Mouse (Mus musculus) G1E (cell line): ENCODE data around the gene Dapp1. TPM values are rescaled to one million over a fixed set of nuclear protein-coding genes. Genes with fewer than 3 reads are reported as not detected.

ENCODE experiments used
- ATAC-seq: 2 replicates; pipeline ENCODE4 v1.8.0; 2016; ENCODE audit warnings: mild to moderate bottlenecking; ENCODE audit not compliant: insufficient number of reproducible peaks, poor library complexity, low FRiP score, severe bottlenecking; ENCODE audit errors: extremely low read depth
- DNase-seq: peaks from one replicate; pipeline ENCODE4 v3.0.0; 2012; ENCODE audit warnings: low spot score
- H3K27me3 ChIP-seq: 2 replicates; pipeline ENCODE4 v1.6.1; 2012; ENCODE audit warnings: mild to moderate bottlenecking, low read length, inconsistent platforms; ENCODE audit not compliant: insufficient read depth
- H3K36me3 ChIP-seq: replicated peaks from 2 replicates; pipeline ENCODE3; 2012; ENCODE audit warnings: mild to moderate bottlenecking, inconsistent platforms
- H3K4me1 ChIP-seq: 2 replicates; pipeline ENCODE4 v1.6.1; 2012; ENCODE audit warnings: low read depth, low read length, inconsistent platforms, mixed read lengths; ENCODE audit not compliant: insufficient read depth
- H3K4me3 ChIP-seq: 2 replicates; pipeline ENCODE4 v1.5.1; 2012; ENCODE audit warnings: low read depth, mild to moderate bottlenecking, inconsistent platforms, low read length, moderate library complexity, mixed read lengths
- H3K9me3 ChIP-seq: replicated peaks from 2 replicates; pipeline ENCODE4 v1.6.1; 2012; ENCODE audit warnings: inconsistent platforms
- CTCF ChIP-seq: IDR thresholded peaks from 2 replicates; pipeline ENCODE4 v1.5.1; 2012; ENCODE audit warnings: low read depth, low read length, inconsistent platforms, mixed read lengths
- GATA1 ChIP-seq: IDR thresholded peaks from 2 replicates; pipeline ENCODE4 v1.6.1; 2012; ENCODE audit warnings: borderline replicate concordance, low read length, inconsistent platforms, mixed read lengths
- GATA2 ChIP-seq: IDR thresholded peaks from 2 replicates; pipeline ENCODE4 v1.6.1; 2012; ENCODE audit warnings: low read depth, low read length, inconsistent platforms, borderline replicate concordance
- POLR2AphosphoS5 ChIP-seq: IDR thresholded peaks from 2 replicates; pipeline ENCODE4 v1.6.1; 2012; ENCODE audit warnings: low read depth, low read length, inconsistent platforms; ENCODE audit not compliant: insufficient replicate concordance
- TAL1 ChIP-seq: conservative IDR thresholded peaks from 2 replicates; pipeline ENCODE4 v1.6.1; 2012; ENCODE audit warnings: low read depth, low read length, inconsistent platforms, mixed read lengths
- polyA plus RNA-seq: library from polyadenylated mRNA; stranded (reverse); fragments of >175 nt; gene quantifications from 2 replicates; pipeline ENCODE4 v1.2.3, GENCODE M21; 2012
- total RNA-seq, 2 experiments: library from RNA; stranded (forward) in 1 of 2; stranded (reverse) in 1 of 2; fragments of 200-1000 nt in 1 of 2; fragments of >200 nt in 1 of 2; fragmentation: Nextera tagmentation in 1 of 2; gene quantifications; 2 replicates each; pipeline ENCODE4 v1.2.3; 2014 to 2017

Dapp1 gene
- total and polyA plus RNA-seq, 3 experiments = 37.2 to 441 (median 301) TPM

- H3K4me1 ChIP-seq = peaks cover 90% of the 10 kb centered on the region
Measured at GRCm38 (mm10) chr3:137961736-137962385, 19.5 kb downstream of the Dapp1 start.

GRCm38 (mm10) chr3:137959456-137959855, 21.9 kb downstream of the Dapp1 start:
- no peak overlapping the region for H3K4me3 ChIP-seq
- ATAC-seq = no peak
- peaks cover 87% of the 10 kb centered on the region for H3K36me3 ChIP-seq
- TF ChIP-seq POLR2AphosphoS5 (no peak), GATA2 (no peak), TAL1 (no peak), CTCF (no peak), GATA1 (no peak)
- H3K9me3 ChIP-seq = no peaks in the 10 kb centered on the region
- peaks cover 88% of the 10 kb centered on the region for H3K4me1 ChIP-seq
- H3K27me3 ChIP-seq = no peaks in the 10 kb centered on the region
- no peak for DNase-seq

More at GRCm38 (mm10) chr3:137961736-137962385, 19.5 kb downstream of the Dapp1 start:
- ATAC-seq (no peak), DNase-seq (no peak)
- no peak for TF ChIP-seq CTCF
- TF ChIP-seq POLR2AphosphoS5 = no peak
- no peak for TF ChIP-seq TAL1
- no peak for TF ChIP-seq GATA2
- no peak for TF ChIP-seq GATA1
- Histone ChIP-seq H3K36me3 (peaks cover 91% of the 10 kb centered on the region), H3K27me3 (no peaks in the 10 kb centered on the region), H3K9me3 (no peaks in the 10 kb centered on the region), H3K4me3 (no peak overlapping the region)

- no peak overlapping the region for H3K4me3 ChIP-seq
- ATAC-seq (no peak), DNase-seq (no peak)
- H3K27me3 ChIP-seq = no peaks in the 10 kb centered on the region
- TF ChIP-seq GATA1 (no peak), TAL1 (no peak), CTCF (no peak), GATA2 (no peak), POLR2AphosphoS5 (no peak)
- peaks cover 86% of the 10 kb centered on the region for H3K36me3 ChIP-seq
- H3K4me1 ChIP-seq = peaks cover 88% of the 10 kb centered on the region
- H3K9me3 ChIP-seq = no peaks in the 10 kb centered on the region
Measured at GRCm38 (mm10) chr3:137958352-137958751, 23.0 kb downstream of the Dapp1 start.

GRCm38 (mm10) chr3:137957864-137958263, 23.5 kb downstream of the Dapp1 start:
- peak; percentile 96 for TF ChIP-seq TAL1
- TF ChIP-seq CTCF = no peak
- TF ChIP-seq GATA1 = no peak
- TF ChIP-seq POLR2AphosphoS5 = 0 out of 2 replicates have a peak, but pooled peaks have one; percentile 52
- TF ChIP-seq GATA2 = no peak
- H3K9me3 ChIP-seq = no peaks in the 10 kb centered on the region
- ATAC-seq (peak; percentile 80), DNase-seq (no peak)
- H3K36me3 ChIP-seq = peaks cover 84% of the 10 kb centered on the region
- no peak overlapping the region; the same call in 1 of the 2 replicates for H3K4me3 ChIP-seq
- H3K4me1 ChIP-seq = peaks cover 87% of the 10 kb centered on the region
- H3K27me3 ChIP-seq = no peaks in the 10 kb centered on the region

GRCm38 (mm10) chr3:137955560-137956081, 25.7 kb downstream of the Dapp1 start:
- ATAC-seq (no peak), DNase-seq (no peak)
- H3K4me3 ChIP-seq = peak overlapping the region; percentile 21; the same call in 1 of the 2 replicates
- no peaks in the 10 kb centered on the region for H3K27me3 ChIP-seq
- H3K4me1 ChIP-seq = peaks cover 91% of the 10 kb centered on the region
- TF ChIP-seq TAL1 = no peak
- TF ChIP-seq GATA2 = no peak
- no peak; the same call in 1 of the 2 replicates for TF ChIP-seq POLR2AphosphoS5
- no peak for TF ChIP-seq GATA1
- TF ChIP-seq CTCF = no peak
- H3K36me3 ChIP-seq = peaks cover 83% of the 10 kb centered on the region
- no peaks in the 10 kb centered on the region for H3K9me3 ChIP-seq

GRCm38 (mm10) chr3:137954256-137954916, 27.0 kb downstream of the Dapp1 start:
- Histone ChIP-seq H3K4me1 (peaks cover 95% of the 10 kb centered on the region), H3K4me3 (peak overlapping the region; percentile 58; the same call in 1 of the 2 replicates), H3K27me3 (no peaks in the 10 kb centered on the region), H3K9me3 (no peaks in the 10 kb centered on the region), H3K36me3 (peaks cover 87% of the 10 kb centered on the region)
- DNase-seq = no peak
- ATAC-seq = no peak
- no peak for TF ChIP-seq TAL1
- TF ChIP-seq CTCF = no peak
- no peak for TF ChIP-seq GATA2
- TF ChIP-seq GATA1 = no peak
- 0 out of 2 replicates have a peak, but pooled peaks have one; percentile 35 for TF ChIP-seq POLR2AphosphoS5
